Mouse (Mus musculus) gastrocnemius, postnatal 10 days (tissue): Measurements from ENCODE around the gene Rpa1. TPM values are rescaled to one million over a fixed set of nuclear protein-coding genes. Genes with fewer than 3 reads are reported as not detected.
"Not testable (repeated sequence)": the region's sequence is repeated elsewhere in the genome, so short reads cannot be mapped to it uniquely, and the experiment has no call there.

Experiments used
- DNase-seq: peaks from one replicate; pipeline ENCODE4 v3.0.0; 2021; ENCODE audit warnings: mixed read lengths
- long read RNA-seq, 2 experiments: library from polyadenylated mRNA; stranded (forward); transcript quantifications; one replicate each; pipeline ENCODE4 v2.0.0; 2021
- total RNA-seq, 2 experiments: library from RNA; stranded (reverse); gene quantifications; 2 replicates each; pipeline ENCODE4 v1.2.3; 2021

Rpa1 gene
- 10 to 100 TPM; 56.8 to 59.3 TPM for total RNA-seq
- long read RNA-seq, experiment 1, full-length matches to known transcripts: 77 of 95 reads
- long read RNA-seq, experiment 1, partial matches to known transcripts: 13 of 95 reads
- long read RNA-seq, experiment 1, other reads (novel, unspliced or antisense): 5 of 95 reads
- long read RNA-seq, experiment 2, full-length matches to known transcripts: 51 of 78 reads
- long read RNA-seq, experiment 2, partial matches to known transcripts: 23 of 78 reads
- long read RNA-seq, experiment 2, other reads (novel, unspliced or antisense): 4 of 78 reads

DNA sequence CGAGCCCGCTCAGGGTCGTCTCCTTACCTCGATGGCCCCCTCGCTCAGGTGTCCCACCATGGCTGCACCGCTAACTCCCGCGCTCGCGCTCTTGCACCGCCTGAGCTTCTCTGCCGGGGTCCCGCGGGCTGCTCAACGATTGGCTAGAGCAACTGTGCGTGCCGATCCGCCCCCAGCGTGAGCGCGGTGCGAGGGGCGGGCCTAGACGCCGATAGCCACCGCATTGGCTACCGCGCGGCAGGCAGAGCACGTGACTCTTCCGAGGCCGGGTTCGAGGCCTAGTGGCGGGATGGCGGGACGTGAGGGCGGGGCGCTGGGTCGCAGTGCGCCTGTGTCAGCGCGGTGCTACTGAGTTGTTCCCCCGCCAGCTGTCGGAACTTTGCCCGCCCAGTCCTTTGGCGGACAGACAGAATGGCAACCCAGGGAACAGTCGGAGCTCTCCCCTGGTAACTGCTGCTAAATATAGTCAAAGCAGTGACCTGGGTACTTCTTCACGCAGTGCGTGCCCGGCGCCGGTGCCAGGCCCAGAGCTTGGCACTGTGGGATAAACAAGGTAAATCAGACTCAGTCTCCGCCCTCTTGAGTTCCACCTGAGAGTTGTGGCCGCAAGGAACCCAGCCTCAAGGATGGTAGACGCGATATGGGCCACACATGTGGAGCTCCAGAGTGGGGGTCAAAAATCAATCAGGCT lies at the start of gene Rpa1, which contains the start of gene Smyd4:
Rpa1 (minus strand) TSS at position 126 of the 691 bp plus-strand sequence.
Smyd4 (plus strand) TSS at position 235 of the 691 bp plus-strand sequence.
- DNase-seq: peak; percentile 91

DNA sequence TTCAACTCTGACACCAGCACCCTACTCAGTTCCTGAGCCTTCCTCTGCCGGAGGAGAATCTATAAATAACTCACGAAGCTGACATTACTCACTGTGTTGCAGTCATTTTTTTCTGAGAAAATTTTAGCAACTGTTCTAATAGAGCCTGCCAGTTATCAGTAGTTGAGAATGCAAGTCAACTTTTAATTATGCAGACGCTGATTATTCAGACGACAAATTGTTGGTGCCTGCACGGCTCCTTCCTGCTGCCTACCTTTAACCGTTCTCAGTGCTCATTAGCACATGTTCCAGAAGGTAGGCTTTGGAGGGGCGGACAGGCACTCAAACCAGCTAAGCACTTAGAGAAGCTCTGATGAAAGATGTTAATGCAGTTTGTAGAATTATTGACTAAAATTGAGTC lies 49.3 kb upstream of the Rpa1 start:
- DNase-seq: no peak

DNA sequence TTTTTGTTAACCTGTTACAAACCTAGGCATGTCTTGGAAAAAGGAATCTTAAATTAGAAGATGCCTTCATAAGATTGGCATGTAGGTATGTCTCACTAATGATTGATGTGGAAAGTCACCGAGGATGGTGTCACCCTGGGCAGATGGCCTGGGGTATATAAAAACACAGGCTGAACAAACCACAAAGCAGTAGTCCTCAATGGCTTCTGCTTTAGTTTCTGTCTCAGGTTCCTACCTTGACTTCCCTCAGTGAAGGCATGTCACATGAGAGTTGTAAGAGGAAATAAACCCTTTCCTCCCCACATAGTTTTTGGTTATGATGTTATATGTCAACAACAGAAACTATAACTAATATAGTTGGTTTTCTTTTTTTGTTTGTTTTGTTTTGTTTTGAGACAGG lies 47.5 kb upstream of the Rpa1 start:
- no peak for DNase-seq

DNA sequence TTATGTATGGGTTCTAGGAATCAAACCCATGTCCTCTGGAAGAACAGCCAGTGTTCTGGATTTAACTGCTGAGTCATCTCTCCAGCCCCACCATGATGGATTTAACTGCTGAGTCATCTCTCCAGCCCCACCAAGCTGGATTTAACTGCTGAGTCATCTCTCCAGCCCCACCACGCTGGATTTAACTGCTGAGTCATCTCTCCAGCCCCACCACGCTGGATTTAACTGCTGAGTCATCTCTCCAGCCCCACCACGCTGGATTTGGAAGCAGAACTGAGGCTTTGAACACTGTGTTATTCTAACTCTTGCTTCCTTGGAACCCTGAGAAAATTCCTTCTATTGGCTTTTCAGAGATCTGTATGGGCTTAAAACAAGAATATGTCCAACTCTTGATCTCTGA lies 35.4 kb upstream of the Rpa1 start:
- DNase-seq: not testable (repeated sequence)

DNA sequence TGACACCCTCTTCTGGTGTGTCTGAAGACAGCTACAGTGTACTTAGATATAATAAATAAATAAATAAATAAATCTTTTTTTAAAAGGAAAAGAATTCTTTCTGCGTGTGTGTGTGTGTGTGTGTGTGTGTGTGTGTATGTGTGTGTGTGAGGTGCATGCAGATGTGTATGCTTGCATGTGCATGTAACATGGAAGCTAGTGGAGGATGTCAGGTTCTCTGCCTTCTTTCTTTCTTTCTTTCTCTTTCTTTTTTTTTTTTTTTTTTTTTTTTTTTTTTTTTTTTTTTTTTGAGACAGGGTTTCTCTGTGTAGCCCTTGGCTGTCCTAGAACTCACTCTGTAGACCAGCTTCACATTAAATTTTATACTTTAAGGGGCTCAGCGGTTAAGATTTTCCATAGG lies 30.7 kb upstream of the Rpa1 start:
- not testable (repeated sequence) for DNase-seq

DNA sequence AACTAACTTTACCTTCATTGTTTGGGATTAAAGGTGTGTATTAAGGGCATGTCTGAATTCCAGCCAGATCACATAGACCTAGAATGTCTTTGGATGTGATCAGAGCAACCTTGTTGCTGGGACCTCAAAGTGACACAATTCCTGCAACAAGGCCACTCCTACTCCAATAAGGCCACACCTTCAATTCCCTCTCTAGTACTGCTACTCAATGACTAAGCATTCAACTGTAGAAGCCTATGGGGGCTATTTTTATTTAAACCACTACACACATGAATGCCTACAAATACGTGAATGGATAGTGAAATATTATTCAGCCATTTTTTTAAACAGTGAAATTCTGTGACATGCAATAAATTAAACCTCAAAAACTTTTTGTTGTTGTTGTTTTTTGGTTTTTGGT lies 29.0 kb upstream of the Rpa1 start:
- DNase-seq: no peak

DNA sequence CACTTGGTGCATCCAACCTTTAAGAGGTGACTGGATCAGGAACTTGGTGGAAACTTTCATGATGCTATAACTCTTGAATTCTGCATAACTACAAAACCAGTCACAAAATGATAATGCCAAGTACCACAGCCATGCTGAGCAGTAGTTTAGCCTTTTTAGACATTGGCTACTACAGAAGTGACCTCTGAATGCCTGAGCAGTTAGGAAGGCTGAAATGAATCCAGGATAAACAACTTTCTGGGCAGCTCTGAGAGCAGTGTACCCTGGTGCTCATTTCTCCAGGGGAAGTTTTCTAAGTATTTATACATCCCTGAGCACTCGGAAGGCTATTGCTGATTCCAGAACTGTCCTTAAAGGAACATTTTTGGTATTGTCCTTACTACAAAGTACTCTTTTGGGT lies 7.4 kb upstream of the Rpa1 start:
- DNase-seq: no peak

DNA sequence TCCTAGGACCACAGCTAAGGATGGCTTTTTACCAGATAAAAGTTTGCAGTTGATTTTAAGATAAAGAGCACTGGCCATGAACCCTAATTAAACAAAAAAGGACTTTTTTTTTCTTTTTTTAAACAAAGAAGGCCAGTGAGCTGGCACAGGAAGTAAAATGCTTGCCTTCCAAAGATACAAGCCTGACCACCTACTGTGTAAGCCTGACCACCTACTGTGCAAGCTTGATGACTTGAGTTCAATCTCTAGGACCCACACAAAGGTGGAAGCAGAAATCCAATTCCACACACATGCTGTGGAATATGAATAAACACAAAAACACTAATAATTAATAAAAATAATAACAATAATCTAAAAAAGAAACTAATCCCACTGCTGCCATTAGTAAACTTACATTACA lies 3.1 kb upstream of the Rpa1 start:
- DNase-seq: no peak

DNA sequence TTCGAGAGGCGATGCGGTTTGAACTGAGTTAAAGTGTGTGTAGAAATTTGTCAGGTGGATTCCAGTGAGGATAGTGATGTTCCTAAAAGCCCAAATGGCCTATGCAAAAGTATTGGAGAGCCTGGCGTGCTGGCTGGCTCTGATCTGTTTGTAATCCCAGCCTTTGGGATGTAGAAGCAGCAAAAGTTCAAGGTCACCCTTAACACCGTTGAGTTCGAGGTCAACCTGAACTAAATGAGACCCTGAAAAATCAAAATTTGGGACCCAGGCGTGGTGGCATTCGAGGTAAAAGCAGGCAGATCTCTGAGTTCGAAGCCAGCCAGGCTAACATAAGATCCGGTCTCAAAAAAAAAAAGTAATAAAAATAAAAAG lies 752 bp upstream of the Rpa1 start:
- DNase-seq: no peak

DNA sequence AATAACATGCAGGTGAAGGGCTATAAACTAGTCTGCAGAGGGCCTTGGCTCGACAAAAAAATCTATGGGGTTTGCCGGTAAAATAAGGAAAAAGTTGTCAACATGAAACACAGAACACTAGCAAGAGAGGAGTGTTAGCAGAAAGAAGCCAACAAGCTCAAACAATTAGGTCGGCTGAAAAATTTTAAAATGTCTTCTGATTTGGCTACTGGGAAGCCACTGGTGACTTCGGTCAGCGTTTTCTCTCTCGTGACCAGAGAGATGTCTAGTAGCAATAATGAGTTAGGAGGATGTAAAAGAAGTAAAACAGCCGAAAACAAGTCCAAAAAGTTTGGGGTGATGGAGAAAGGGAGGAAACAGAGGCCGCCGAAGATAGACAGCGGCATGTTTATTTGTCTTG lies 528 bp downstream of the Rpa1 start:
- DNase-seq: no peak

DNA sequence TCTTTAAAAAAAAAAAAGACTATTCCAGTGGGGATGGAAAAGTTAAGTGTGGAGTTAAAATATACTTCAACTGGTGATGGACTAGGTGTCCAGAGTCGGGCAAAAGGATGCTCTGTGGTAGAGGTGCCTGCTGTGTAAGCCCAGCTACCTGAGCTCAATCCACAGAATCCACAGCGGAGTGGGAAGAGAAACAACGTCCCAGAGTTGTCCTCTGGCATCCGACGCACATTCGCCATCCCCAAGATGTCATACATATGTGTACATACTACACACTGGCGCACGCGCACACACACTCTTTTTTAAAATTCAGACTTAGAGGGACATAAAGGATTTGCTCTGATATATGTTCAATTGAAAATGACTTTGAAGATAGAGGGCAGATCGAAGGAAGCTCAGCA lies 937 bp downstream of the Rpa1 start:
- DNase-seq: no peak

DNA sequence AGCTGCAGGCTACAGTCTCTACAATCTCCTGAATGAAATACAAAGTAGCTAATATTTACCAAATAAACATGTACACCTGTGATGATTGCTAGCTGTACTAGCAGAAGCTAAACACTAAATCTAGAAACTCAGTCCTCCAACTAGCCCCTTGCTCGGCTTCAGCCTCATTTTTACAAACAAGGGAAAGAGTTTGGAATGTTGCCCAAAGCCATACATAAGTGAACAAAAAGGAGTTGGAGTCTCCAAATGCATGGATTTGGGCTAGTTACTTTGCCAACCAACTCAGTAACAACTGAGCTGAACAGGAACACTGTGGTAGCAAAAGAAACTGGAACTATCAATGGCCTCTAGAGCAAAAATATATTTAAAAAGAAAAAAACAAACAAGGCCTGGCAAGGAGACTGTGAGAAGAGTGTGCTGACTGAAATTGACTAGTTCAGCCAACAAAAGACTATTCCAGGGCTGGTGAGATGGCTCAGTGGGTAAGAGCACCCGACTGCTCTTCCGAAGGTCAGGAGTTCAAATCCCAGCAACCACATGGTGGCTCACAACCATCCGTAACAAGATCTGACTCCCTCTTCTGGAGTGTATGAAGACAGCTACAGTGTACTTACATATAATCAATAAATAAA lies 1.5 kb downstream of the Rpa1 start:
- DNase-seq: no peak

DNA sequence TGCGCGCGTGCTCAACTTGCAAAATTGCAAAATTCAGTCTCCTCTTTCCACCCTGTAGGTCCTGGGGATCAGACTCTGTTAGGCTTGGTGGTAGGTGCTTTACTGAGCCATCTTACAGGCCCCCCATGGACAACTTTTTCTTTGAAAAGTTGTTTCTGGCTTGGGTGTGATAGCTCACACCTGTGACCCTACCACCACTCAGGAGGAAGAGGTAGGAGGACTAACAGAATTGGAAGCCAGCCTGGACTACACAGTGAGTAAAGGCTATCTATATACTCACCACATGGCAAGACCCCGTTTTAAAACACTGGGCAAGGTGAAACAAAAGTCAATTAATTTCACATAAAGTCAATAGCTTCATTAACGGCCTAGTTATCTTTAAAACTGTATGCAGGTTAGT lies 3.4 kb downstream of the Rpa1 start:
- DNase-seq: no peak

DNA sequence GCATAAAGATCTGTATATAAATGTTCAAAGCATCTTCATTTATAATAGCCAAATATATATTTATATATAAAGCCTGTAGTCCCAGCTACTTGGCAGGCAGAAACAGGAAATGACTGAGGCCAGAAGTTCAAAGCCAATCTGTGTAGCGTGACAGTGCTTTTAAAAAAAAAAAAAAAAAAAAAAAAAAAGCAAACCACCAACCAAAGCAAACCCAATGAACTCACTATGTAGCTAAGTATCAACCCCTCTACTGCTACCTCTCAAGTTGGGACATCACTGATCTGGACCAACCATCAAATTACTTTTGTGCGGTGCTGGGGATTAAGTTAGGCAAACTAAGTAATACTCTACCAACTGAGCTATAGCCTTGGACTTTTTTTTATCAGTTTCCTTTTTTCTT lies 4.0 kb downstream of the Rpa1 start:
- no peak for DNase-seq

DNA sequence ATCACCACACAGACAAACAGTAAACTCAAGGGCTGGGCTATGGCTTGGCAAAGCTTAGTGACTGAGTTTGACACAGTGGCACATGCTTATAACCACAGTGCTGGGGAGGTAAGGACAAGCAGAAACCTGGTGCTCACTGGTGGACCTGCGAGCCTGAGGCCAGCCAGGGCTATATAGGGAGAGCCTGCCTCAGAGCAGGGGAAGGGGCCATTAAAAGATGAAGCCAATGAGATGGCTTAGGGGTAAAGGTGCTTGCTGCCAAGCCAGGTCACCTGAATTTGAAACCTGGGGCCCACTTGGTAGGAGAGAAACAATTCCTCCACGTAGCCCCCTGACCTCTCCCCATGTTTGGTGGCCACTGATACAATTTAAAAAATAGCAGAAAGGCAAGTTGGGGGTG lies 5.0 kb downstream of the Rpa1 start:
- no peak for DNase-seq

DNA sequence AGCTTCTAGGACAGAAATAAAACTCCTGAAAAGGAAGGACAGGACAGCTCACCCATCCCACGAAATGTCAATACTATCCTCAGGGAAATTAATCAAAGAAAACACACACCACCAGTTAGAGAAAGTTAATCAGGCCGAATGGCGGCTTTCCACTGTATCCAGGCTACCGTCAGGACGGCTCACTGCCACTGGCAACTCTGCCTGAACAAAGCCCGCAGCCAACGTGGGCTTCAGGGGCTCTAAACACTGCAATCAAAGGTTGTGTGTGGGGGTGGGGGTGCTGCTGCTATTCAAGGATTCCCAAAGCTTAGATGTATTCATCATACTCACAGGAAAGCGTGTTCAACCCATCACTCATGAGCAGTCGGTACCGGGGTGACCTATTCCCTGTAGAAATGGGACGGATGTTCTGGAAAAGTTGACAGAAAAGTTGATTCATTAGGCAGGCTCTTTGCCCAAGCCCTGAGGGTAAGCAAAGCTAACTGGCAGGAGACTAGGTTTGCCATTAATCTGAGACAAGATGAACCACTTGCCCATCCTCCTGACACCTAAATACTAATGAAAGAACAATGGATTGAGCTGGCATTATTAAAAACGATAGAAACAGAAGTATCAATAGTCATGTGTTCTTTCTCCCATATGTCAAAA lies 7.3 kb downstream of the Rpa1 start:
- no peak for DNase-seq

DNA sequence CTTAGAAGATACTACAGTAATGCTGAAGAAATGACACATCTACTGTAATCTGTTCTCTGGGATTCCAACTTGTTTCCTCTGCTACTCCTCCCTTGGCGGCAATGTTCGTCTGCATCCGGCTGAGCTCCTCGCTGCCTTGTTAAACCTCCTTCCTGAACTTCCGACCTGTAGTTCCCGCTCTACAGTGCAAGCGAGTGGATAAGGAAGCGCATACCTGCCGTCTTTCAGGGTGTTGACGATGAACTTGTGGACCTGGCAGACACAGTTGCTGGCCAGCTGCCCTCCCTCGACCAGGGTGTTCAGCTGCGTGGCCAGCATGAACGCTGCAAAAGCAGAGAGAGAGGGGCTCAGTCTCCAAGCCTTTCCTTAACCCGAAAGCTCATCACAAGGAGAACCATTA lies 8.0 kb downstream of the Rpa1 start:
- DNase-seq: no peak

DNA sequence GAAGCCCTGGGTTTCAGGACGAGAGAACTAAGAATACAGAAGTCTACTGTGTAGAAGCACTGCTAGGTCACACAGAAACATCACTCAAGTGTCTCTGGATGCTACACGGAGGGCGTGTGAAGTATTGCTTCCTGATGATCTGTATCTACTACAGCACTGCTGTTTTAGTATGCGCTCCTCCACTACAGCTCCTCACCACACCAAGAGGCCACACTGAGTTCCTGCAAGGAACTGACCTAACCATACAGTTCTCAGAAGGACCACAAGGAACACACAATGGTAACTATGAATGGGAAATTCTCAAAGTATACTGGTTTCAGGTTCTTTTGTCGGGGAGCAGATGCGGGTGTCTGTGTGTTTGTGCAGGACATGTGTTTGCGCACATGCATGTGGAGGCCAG lies 10.9 kb downstream of the Rpa1 start:
- DNase-seq: no peak

DNA sequence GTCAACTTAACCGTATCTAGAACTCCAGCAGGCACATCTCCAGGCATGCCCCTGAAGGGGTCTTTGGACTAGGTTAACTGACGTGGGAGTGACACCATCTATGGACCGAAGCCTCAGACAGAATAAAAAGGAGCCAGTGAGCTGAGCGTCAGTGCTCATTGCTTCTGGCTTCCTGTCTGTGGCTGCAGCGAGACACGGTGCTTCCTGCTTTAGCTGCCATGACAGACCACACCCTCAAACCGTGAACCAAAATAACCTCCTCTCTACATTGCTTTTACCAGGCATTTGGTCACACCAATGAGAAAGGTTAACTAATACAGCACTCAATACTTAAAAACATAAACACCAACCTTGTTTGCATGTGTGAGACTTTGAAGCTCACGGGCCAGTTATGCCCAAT lies 11.4 kb downstream of the Rpa1 start:
- DNase-seq: no peak

DNA sequence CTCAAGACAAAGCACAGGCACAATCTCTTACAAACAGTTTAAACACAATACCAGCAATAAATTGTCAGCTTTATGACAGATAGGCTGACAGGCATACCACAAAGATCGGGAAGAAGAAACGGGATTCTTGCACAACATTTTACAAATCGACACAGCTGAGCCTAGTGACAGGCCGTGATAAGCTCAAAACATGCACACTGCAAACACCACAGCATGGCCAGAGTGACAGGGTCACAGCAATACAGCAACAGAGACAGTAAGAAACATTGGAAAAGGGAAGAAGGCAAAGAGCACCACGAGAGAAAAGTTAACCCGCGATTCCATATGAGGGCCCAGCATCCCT lies 22.2 kb downstream of the Rpa1 start:
- no peak for DNase-seq

DNA sequence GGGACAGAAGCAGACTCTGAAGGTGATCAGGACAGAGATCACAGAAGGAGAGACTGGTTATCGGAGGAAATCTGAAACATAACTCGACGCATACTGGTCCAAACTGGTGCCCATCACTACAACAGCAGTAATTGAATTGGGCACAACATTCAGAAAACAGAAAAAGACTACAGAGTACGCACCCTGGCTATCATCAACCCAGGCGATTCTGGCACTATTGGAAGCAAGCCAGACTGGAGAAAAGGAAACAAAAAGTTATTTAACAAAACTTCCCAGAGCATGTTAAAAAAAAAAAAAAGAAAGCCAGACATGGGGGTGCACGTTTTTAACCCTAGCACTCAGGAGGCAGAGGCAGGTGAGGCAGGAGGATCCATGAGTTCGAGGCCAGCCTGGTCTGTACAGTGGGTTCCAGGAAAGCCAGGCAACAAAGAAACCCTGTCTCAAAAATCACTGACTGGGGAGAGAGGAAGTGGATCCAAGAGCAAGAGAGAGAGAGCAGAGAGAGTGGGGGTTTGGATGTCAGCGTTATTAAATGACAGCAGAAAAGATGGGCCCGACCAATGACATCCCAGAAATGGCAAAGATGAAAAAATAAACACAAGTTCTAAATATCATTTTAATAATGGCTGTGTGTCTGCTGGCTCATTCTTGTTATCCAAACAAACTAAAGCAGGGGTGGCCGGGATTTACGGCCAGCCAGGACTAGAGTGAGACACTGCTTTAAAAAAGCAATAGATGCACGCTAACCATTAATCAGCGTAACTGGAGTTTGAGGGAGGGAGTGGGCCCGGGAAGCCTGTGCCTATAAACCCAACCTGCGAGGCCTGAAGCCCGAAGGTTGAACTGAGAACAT lies 22.8 kb downstream of the Rpa1 start:
- no peak for DNase-seq

DNA sequence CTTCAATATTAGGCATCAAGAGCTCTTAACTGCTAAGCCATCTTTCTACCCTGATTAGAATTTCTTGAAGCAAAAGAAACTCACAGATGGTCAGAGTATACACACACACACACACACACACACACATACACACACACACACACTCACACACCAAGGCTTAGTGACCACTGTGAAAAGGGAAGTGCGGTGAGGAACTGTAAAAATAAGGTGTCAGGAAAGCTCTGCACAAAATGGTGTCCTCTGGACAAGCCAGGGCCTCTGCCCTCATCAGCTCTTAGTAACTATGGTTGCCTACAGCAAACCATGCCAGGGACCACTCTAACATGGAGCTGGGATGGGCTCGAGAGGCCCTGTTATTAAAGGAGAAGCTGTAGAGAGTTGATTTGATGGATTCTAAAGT lies 23.7 kb downstream of the Rpa1 start:
- no peak for DNase-seq
